Mouse (Mus musculus): ENCODE data around the gene Tmem179b.

- TF ChIP-seq CTCF (IDR thresholded peaks at IDR 0.05; ENCODE audit: insufficient read depth, low read length) (no peak), POLR2A (IDR thresholded peaks at IDR 0.05; ENCODE audit: borderline replicate concordance, extremely low read depth, low read depth, low read length) (no peak)
Measured at GRCm38 (mm10) chr19:8790171-8790570, 15.9 kb upstream of the Tmem179b start.

Measured in lung, adult 2 months (tissue).